Mouse (Mus musculus): ENCODE data around the gene Zfp444. TPM values are rescaled to one million over a fixed set of nuclear protein-coding genes. Genes with fewer than 3 reads are reported as not detected.

Zfp444 gene
- polyA plus RNA-seq, 1 experiment from 2014 or later = 26.0 TPM

DNA sequence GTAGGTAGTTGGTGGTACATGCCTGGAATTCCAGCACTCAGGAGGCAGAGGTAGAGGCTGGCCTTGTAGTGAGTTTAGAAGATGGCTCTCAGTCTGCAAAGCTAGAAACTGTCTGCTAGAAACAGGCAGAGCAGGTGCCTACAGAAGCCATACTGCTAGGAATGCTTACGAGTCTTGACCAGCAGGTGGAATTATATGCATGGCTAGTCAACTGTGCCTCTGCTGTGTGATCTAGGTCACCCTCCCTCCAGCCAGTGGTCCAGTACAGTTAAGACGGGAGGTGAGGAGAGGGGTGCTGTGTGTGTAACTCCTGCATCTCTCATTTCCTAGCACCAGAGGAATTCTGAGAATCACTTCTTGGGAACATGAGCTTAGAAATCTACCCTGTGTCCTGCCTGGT lies 14.7 kb downstream of the Zfp444 start:
- Histone ChIP-seq H3K27ac (ENCODE audit: low read depth) (no peak overlapping the region), H3K9ac (replicated peaks) (no peak overlapping the region), H3K4me3 (ENCODE audit: low read depth, low read length) (no peak overlapping the region), H3K9me3 (ENCODE audit: low read length) (no peaks in the 10 kb centered on the region), H3K36me3 (replicated peaks; ENCODE audit: insufficient read depth, low read length) (peaks cover 28% of the 10 kb centered on the region), H3K4me1 (ENCODE audit: insufficient read depth) (no peaks in the 10 kb centered on the region), H3K4me2 (ENCODE audit: low read depth, low read length) (no peak overlapping the region), H3K27me3 (ENCODE audit: insufficient read depth, low read length) (no peaks in the 10 kb centered on the region)
- WGBS (ENCODE audit: insufficient replicate concordance) = 76% methylated on average over 2 of the region's 2 CpGs
- ATAC-seq = no peak
- no peak for DNase-seq
- no peak for TF ChIP-seq EP300 (IDR thresholded peaks at IDR 0.05; ENCODE audit: low read depth)
- TF ChIP-seq CTCF (IDR thresholded peaks at IDR 0.05; ENCODE audit: low read depth) = no peak

DNA sequence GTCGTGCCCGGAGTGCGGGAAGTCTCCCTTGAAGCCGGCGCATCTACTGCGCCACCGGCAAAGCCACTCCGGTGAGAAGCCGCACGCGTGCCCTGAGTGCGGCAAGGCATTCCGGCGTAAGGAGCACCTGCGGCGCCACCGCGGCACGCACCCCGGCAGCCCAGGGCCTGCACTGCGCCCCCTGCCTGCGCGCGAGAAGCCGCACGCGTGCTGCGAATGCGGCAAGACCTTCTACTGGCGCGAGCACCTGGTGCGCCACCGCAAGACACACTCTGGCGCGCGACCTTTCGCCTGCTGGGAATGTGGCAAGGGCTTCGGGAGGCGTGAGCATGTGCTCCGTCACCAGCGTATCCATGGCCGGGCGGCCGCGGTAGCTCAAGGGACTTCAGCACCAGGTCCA lies 17.5 kb downstream of the Zfp444 start:
- Histone ChIP-seq H3K36me3 (replicated peaks; ENCODE audit: insufficient read depth, low read length) (peaks cover 20% of the 10 kb centered on the region), H3K4me2 (ENCODE audit: low read depth, low read length) (no peak overlapping the region), H3K9me3 (ENCODE audit: low read length) (no peaks in the 10 kb centered on the region), H3K4me1 (ENCODE audit: insufficient read depth) (no peaks in the 10 kb centered on the region), H3K27me3 (ENCODE audit: insufficient read depth, low read length) (no peaks in the 10 kb centered on the region), H3K4me3 (ENCODE audit: low read depth, low read length) (no peak overlapping the region), H3K27ac (ENCODE audit: low read depth) (no peak overlapping the region), H3K9ac (replicated peaks) (no peak overlapping the region)
- peak; percentile 29 for DNase-seq
- peak; percentile 60 for ATAC-seq
- WGBS (ENCODE audit: insufficient replicate concordance) = 65% methylated on average over 43 of the region's 45 CpGs
- no peak for TF ChIP-seq EP300 (IDR thresholded peaks at IDR 0.05; ENCODE audit: low read depth)
- TF ChIP-seq CTCF (IDR thresholded peaks at IDR 0.05; ENCODE audit: low read depth) = peak; percentile 25; the same call in 1 of the 2 replicates

DNA sequence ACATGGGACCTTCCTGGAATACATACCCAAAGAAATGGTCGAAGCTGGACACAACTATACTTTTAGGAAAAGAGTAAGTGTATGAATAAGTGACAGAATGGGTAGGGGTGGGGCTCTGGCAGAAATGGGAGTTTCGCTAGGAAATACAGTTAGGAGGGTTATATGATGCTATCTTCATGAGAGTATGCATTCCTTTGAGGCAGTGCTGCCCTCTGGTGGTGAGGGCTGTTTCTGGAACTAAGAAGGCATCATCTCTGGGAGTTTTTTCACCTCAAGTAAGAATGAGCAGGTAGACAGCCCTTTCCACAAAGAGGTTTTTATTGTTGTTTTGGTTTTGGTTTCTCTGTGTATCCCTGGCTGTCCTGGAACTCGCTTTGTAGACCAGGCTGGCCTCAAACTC lies 19.4 kb downstream of the Zfp444 start:
- DNase-seq (peak; percentile 80), ATAC-seq (no peak)
- H3K4me2 ChIP-seq (ENCODE audit: low read depth, low read length) = no peak overlapping the region
- no peak overlapping the region for H3K27ac ChIP-seq (ENCODE audit: low read depth)
- H3K9me3 ChIP-seq (ENCODE audit: low read length) = no peaks in the 10 kb centered on the region
- H3K36me3 ChIP-seq (replicated peaks; ENCODE audit: insufficient read depth, low read length) = peaks cover 18% of the 10 kb centered on the region
- 24% methylated on average over 3 of the region's 3 CpGs for WGBS (ENCODE audit: insufficient replicate concordance)
- H3K9ac ChIP-seq (replicated peaks) = no peak overlapping the region
- no peak overlapping the region for H3K4me3 ChIP-seq (ENCODE audit: low read depth, low read length)
- no peaks in the 10 kb centered on the region for H3K4me1 ChIP-seq (ENCODE audit: insufficient read depth)
- TF ChIP-seq CTCF (IDR thresholded peaks at IDR 0.05; ENCODE audit: low read depth) (peak; percentile 90), EP300 (IDR thresholded peaks at IDR 0.05; ENCODE audit: low read depth) (no peak)
- H3K27me3 ChIP-seq (ENCODE audit: insufficient read depth, low read length) = no peaks in the 10 kb centered on the region

DNA sequence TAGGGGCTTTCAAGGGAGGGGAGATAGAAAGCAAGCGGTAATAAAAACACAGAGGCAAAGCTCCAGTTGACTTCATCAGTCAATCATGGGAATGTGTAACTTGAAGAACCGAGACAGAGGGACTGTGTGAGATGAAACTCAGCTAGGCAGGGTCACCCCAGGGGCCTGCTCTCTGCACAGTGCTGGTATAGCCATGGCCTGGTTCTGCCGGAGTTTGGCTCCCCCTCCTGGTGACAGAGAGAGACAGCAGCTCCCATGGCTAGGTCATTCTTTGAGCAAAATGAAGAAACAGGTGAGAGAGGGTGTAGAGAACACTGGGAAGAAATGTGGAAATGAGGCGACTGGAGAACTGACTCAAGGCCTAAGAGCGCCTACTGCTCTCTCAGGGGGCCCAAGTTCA lies 22.1 kb downstream of the Zfp444 start:
- no peaks in the 10 kb centered on the region for H3K27me3 ChIP-seq (ENCODE audit: insufficient read depth, low read length)
- peak; percentile 76 for ATAC-seq
- no peaks in the 10 kb centered on the region for H3K9me3 ChIP-seq (ENCODE audit: low read length)
- no peak overlapping the region for H3K9ac ChIP-seq (replicated peaks)
- H3K4me1 ChIP-seq (ENCODE audit: insufficient read depth) = no peaks in the 10 kb centered on the region
- H3K4me3 ChIP-seq (ENCODE audit: low read depth, low read length) = no peak overlapping the region
- TF ChIP-seq CTCF (IDR thresholded peaks at IDR 0.05; ENCODE audit: low read depth) = peak; percentile 91
- no peak for TF ChIP-seq EP300 (IDR thresholded peaks at IDR 0.05; ENCODE audit: low read depth)
- WGBS (ENCODE audit: insufficient replicate concordance) = 24% methylated on average over 5 of the region's 5 CpGs
- DNase-seq = peak; percentile 73
- H3K36me3 ChIP-seq (replicated peaks; ENCODE audit: insufficient read depth, low read length) = peaks cover 6% of the 10 kb centered on the region; the same call in 1 of the 2 replicates
- no peak overlapping the region for H3K4me2 ChIP-seq (ENCODE audit: low read depth, low read length)
- no peak overlapping the region for H3K27ac ChIP-seq (ENCODE audit: low read depth)

DNA sequence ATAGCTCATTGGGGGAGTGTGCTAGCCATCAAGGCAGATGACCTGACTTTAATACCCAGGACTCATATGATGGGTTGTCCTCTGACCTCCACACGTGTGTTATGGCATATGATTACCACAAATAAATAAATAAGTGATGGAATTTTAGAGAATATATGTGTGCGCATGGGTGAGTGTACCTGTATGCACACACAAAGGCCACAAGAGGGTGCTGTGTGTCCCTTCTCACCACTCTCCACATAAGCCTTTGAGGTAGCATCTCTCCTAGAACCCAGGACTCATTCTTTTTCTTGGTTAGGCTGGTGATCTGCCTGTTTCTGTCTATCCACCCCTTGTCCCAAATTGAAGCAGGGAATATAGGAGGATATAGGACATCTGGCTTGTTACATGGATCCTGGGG lies 23.8 kb downstream of the Zfp444 start:
- DNase-seq (no peak), ATAC-seq (no peak)
- Histone ChIP-seq H3K4me2 (ENCODE audit: low read depth, low read length) (no peak overlapping the region), H3K9me3 (ENCODE audit: low read length) (no peaks in the 10 kb centered on the region), H3K4me3 (ENCODE audit: low read depth, low read length) (no peak overlapping the region), H3K27me3 (ENCODE audit: insufficient read depth, low read length) (no peaks in the 10 kb centered on the region), H3K36me3 (replicated peaks; ENCODE audit: insufficient read depth, low read length) (no peaks in the 10 kb centered on the region), H3K27ac (ENCODE audit: low read depth) (no peak overlapping the region), H3K9ac (replicated peaks) (no peak overlapping the region), H3K4me1 (ENCODE audit: insufficient read depth) (no peaks in the 10 kb centered on the region)
- TF ChIP-seq CTCF (IDR thresholded peaks at IDR 0.05; ENCODE audit: low read depth) (peak; percentile 45), EP300 (IDR thresholded peaks at IDR 0.05; ENCODE audit: low read depth) (no peak)
- 43% methylated on average over 2 of the region's 2 CpGs for WGBS (ENCODE audit: insufficient replicate concordance)

DNA sequence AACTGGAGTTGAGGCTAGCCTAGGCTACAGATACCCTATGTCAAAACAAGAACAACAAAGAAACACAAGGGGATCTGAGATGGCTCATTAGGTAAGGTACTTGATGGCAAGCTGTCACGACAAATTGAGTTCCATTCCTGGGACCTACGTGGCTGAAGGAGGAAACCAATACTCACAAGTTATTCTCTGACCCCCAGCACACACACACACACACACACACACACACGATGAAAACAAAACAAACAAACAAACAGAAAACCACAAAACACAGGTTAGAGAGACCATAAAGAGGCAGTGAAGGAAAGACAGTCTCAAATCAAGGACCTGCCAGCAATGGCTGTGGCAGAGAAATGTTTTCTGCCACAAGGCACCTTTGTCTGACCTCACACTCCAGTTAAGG lies 24.8 kb downstream of the Zfp444 start, which contains the start of gene Galp:
Galp (plus strand) TSS at position 301 of the 400 bp plus-strand sequence.
- TF ChIP-seq EP300 (IDR thresholded peaks at IDR 0.05; ENCODE audit: low read depth) = no peak
- no peak for TF ChIP-seq CTCF (IDR thresholded peaks at IDR 0.05; ENCODE audit: low read depth)
- H3K4me1 ChIP-seq (ENCODE audit: insufficient read depth) = no peaks in the 10 kb centered on the region
- no peak within 1 kb of the TSS for H3K4me2 ChIP-seq (ENCODE audit: low read depth, low read length)
- no peaks in the 10 kb centered on the region for H3K9me3 ChIP-seq (ENCODE audit: low read length)
- 42% methylated on average over 3 of the region's 3 CpGs for WGBS (ENCODE audit: insufficient replicate concordance)
- no peak for ATAC-seq
- DNase-seq = no peak
- H3K27me3 ChIP-seq (ENCODE audit: insufficient read depth, low read length) = no peaks in the 10 kb centered on the region
- no peaks in the 10 kb centered on the region for H3K36me3 ChIP-seq (replicated peaks; ENCODE audit: insufficient read depth, low read length)
- no peak within 1 kb of the TSS for H3K4me3 ChIP-seq (ENCODE audit: low read depth, low read length)
- no peak within 1 kb of the TSS for H3K9ac ChIP-seq (replicated peaks)
- H3K27ac ChIP-seq (ENCODE audit: low read depth) = no peak within 1 kb of the TSS

DNA sequence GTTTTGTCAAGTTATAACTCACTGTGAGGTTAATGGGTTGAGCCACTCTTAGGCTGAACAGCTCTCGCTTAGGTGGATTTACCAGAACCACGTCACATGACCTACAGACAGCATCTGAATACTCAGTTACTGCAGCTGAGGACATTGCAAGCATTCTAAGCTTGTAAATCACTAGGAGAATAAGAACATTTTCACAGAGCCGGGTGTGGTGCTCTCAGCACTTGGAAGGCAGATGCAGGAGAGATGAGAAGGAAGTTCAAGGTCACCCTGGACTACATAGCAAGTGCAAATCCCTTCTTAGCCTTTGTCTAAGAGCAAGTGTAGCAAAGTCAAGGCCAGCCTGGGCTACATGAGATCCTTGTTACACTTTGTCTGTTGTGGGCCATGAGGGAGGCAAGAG lies 32.2 kb downstream of the Zfp444 start:
- 64% methylated on average over 3 of the region's 3 CpGs for whole genome bisulfite sequencing (ENCODE audit: insufficient replicate concordance)
- no peak for DNase-seq

More for the DNA sequence above, 32.2 kb downstream of the Zfp444 start:
- ATAC-seq = no peak
- Histone ChIP-seq H3K27ac (ENCODE audit: low read depth) (no peak overlapping the region), H3K4me1 (ENCODE audit: insufficient read depth) (no peaks in the 10 kb centered on the region), H3K9ac (replicated peaks) (no peak overlapping the region), H3K9me3 (ENCODE audit: low read length) (no peaks in the 10 kb centered on the region), H3K4me2 (ENCODE audit: low read depth, low read length) (no peak overlapping the region), H3K4me3 (ENCODE audit: low read depth, low read length) (no peak overlapping the region), H3K36me3 (replicated peaks; ENCODE audit: insufficient read depth, low read length) (no peaks in the 10 kb centered on the region), H3K27me3 (ENCODE audit: insufficient read depth, low read length) (no peaks in the 10 kb centered on the region)
- TF ChIP-seq CTCF (IDR thresholded peaks at IDR 0.05; ENCODE audit: low read depth) = no peak
- no peak for TF ChIP-seq EP300 (IDR thresholded peaks at IDR 0.05; ENCODE audit: low read depth)

Measured in liver, postnatal 0 days (tissue).